Mouse (Mus musculus) midbrain, embryonic 10.5 days (tissue): ENCODE measurements at regions not wholly inside any gene's neighbourhood (a gene's known extent, or its start where the extent isn't known, plus 50 kb on each side); places are given as distances from the start of the nearest gene placed in this dataset.

Experiments used
- DNase-seq: peaks from one replicate; pipeline ENCODE4 v3.0.0-alpha.2; 2017; ENCODE audit warnings: low spot score
- H3K27ac ChIP-seq: fragments of 300-500 bp; sonication (generic); replicated peaks from 2 replicates; pipeline ENCODE4 v1.5.1; 2016; ENCODE audit warnings: mild to moderate bottlenecking
- H3K27me3 ChIP-seq: fragments of 300-500 bp; sonication (generic); 2 replicates; pipeline ENCODE4 v1.6.1; 2016; ENCODE audit warnings: low read depth, mild to moderate bottlenecking; ENCODE audit not compliant: poor library complexity, severe bottlenecking
- H3K36me3 ChIP-seq: fragments of 300-500 bp; sonication (generic); 2 replicates; pipeline ENCODE4 v1.6.1; 2016; ENCODE audit warnings: mild to moderate bottlenecking, moderate library complexity
- H3K4me1 ChIP-seq: fragments of 300-500 bp; sonication (generic); 2 replicates; pipeline ENCODE4 v1.6.1; 2016
- H3K4me3 ChIP-seq: fragments of 300-500 bp; sonication (generic); 2 replicates; pipeline ENCODE4 v1.5.1; 2016; ENCODE audit warnings: mild to moderate bottlenecking, moderate library complexity
- H3K9me3 ChIP-seq: fragments of 300-500 bp; sonication (generic); replicated peaks from 2 replicates; pipeline ENCODE4 v1.6.1; 2016; ENCODE audit warnings: mild to moderate bottlenecking
- WGBS: fragments of 180-500 bp; shearing (Covaris S2); methylation state at CpG from one replicate; pipeline ENCODE4 v1.1.7; 2016; 5-methylcytosine and 5-hydroxymethylcytosine counted together

DNA sequence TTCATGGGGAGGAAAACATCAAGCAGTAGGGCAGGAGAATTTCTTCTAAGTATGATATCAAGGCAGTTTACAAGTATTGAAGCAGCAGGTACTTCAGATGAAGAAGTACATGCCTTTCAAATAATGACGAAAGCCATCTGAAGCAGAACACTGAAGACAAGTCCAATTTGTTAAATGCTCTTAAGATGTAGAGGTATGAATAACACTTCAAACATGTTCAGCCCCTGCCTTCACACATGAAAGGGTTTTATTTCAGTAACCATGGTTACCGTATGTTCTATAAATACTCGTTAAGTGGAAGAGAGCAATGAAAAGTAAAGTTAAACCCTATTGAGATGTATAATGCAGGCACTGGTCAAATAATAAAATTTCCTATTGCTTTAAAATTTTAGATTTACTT, 101.8 kb downstream of the Mospd2 start:
- H3K27me3 ChIP-seq: peaks cover 76% of the 10 kb centered on the region
- H3K4me3 ChIP-seq: no peak overlapping the region
- no peaks in the 10 kb centered on the region for H3K9me3 ChIP-seq
- no peak for DNase-seq
- H3K36me3 ChIP-seq: no peaks in the 10 kb centered on the region
- 90% methylated on average over 3 of the region's 3 CpGs for WGBS
- H3K4me1 ChIP-seq: no peaks in the 10 kb centered on the region
- no peak overlapping the region for H3K27ac ChIP-seq

DNA sequence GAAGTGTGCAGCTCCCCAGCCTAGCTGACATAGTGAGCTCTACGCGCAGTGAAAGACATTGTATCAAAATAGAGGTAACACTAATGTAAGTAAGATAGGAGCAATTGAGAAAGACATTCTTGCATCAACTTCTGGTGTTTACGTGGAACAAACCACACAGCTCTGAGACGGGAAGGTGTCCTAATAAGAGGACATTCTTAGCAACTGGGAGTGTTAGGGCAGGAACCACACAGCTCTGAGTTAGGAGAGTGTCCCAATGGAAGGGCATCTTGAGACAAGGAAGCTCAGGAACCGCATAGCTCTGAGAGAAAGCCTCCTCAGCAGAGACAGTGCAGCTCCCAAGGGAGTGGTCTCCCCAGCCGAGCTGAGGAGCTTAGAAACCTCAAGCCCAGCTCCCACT, 139.8 kb downstream of the Mospd2 start:
- no peaks in the 10 kb centered on the region for H3K9me3 ChIP-seq
- no peaks in the 10 kb centered on the region for H3K36me3 ChIP-seq
- H3K27ac ChIP-seq: no peak overlapping the region
- 84% methylated on average over 6 of the region's 6 CpGs for WGBS
- no peak overlapping the region for H3K4me3 ChIP-seq
- no peak for DNase-seq
- H3K4me1 ChIP-seq: no peaks in the 10 kb centered on the region
- peaks cover 88% of the 10 kb centered on the region for H3K27me3 ChIP-seq

DNA sequence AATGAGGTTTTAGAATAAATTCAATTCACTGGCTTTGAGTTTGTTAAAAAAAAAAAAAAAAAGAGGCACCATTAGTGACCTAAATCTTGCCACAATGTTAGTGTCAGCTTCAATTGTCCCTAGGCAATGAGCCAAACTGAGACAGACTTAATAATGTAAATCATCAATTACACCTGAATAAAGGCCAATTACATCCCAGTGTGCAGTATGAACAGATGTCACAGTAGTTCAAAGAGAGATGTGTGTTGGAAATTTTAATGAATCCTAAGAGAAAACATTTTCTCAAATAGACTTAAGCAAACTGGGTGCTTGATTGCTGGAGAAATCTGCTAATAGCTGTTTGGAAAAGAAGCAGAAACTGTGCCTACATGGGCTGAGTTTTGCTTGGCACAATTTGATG, 159.3 kb downstream of the Mospd2 start:
- Histone ChIP-seq H3K9me3 (no peaks in the 10 kb centered on the region), H3K4me3 (no peak overlapping the region), H3K27ac (no peak overlapping the region), H3K27me3 (peaks cover 72% of the 10 kb centered on the region), H3K36me3 (no peaks in the 10 kb centered on the region), H3K4me1 (no peaks in the 10 kb centered on the region)
- no peak for DNase-seq

DNA sequence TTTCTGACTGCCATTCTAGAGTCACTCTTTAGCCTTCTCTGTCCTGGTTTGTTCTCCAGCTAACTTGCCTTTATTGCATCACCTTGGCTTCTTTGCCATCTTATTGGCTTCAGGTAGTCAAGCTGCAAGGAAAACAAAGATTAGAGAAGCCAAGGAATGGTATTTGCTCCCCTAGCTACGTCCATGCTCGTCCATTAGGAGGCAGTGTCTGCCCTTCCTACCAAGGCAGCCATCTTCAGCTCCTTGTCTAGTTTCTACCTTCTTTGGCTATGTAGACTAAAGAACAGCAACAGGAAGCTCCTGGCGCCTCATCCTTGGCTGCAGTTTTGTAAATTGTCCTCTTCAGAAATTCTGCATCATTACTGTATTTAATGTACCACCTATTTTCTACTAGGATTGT, 192.9 kb downstream of the Mospd2 start:
- Histone ChIP-seq H3K4me1 (no peaks in the 10 kb centered on the region), H3K36me3 (no peaks in the 10 kb centered on the region), H3K4me3 (no peak overlapping the region), H3K27ac (no peak overlapping the region), H3K9me3 (no peaks in the 10 kb centered on the region), H3K27me3 (peaks cover 19% of the 10 kb centered on the region; the same call in 1 of the 2 replicates)
- DNase-seq: no peak
- WGBS: 38% methylated on average over 3 of the region's 3 CpGs

DNA sequence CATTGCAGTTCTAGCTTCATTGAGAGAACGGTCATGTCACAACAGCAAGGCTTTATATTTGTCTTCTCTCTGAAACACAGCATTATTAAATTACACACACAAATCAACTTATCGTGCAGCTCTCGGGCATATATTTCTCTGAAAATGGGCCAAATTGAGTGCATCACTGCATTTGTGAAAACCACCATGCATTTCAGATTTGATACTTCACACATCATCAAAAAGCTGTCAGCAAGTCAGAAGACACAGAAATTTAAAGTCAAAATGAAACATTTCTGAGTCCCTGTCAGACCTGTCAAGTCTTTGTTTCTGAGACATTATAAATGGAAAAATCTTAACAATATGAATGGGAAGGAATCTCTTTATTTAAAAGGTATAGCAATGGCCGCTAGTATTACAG, 215.3 kb downstream of the Mospd2 start:
- no peak overlapping the region for H3K27ac ChIP-seq
- WGBS: 86% methylated on average over 4 of the region's 4 CpGs
- H3K9me3 ChIP-seq: no peaks in the 10 kb centered on the region
- H3K27me3 ChIP-seq: peaks cover 26% of the 10 kb centered on the region
- no peaks in the 10 kb centered on the region for H3K4me1 ChIP-seq
- no peak overlapping the region for H3K4me3 ChIP-seq
- no peaks in the 10 kb centered on the region for H3K36me3 ChIP-seq
- no peak for DNase-seq

DNA sequence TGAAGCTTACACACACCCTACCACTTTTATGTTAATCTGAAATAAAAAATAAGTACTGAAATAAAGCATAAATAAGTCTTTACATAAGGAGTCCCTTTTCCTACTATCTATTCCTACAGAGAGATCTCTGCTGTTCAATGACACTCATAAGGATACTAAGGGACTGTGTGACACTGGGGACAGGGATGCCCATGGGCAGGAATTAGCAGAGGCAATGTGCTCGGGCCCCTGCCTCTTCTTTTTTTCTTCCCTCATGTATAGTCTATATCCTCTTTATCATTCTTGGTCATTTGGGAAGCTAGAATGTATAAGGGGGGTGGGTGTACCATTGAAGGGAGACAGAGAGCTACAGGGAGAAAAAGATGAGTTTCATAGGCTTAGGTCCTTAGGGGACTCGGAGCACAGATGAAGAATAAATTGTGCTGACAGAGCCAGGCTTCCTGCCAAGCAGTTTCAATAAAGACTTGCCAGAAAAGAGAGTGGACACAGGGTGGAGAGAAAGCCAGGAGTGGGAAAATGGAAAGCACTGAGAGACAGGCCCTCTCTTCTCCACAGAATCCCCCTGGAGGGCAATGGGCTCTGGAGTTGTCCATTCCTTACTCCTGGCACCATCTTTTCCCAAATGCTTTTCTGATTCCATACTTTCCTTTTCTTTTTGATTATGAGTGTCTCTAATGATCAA, 216.3 kb downstream of the Mospd2 start:
- Histone ChIP-seq H3K27ac (no peak overlapping the region), H3K4me1 (no peaks in the 10 kb centered on the region), H3K27me3 (peaks cover 26% of the 10 kb centered on the region), H3K36me3 (no peaks in the 10 kb centered on the region), H3K4me3 (no peak overlapping the region), H3K9me3 (no peaks in the 10 kb centered on the region)
- 77% methylated on average over 2 of the region's 2 CpGs for WGBS
- no peak for DNase-seq

DNA sequence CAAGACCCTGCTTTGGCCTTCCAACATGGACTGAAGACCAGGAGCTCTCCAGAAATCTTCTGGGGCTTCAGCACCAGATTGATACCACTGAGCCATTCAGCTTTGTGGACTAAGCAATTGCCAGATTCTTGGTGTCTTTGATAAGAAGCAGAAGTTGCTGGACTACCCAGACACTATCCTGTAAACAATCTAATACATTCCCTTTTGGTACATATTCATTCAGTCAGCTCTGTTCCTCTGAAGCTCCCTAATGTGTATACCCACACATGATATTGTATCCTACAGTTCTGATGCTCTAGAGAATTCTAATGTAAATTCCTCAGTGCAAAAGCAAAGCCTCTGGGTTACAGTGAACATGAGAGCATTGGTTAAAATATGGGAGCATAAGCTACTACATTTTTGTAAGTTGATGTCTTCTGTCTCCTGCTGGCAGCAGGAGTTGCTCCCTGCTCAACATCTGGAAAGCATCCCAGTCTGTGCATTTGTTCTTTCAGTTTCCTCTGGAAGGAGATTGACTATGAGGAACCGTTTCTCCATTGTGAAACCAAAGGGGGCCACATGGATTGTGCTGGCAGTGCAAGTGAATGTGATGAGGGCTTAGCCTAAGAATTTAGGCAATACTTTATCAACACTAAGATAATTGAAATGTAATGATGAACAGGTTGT, 234.5 kb downstream of the Mospd2 start:
- no peak for DNase-seq
- Histone ChIP-seq H3K36me3 (no peaks in the 10 kb centered on the region), H3K4me1 (no peaks in the 10 kb centered on the region), H3K9me3 (no peaks in the 10 kb centered on the region; the same call in 1 of the 2 replicates), H3K27ac (no peak overlapping the region), H3K27me3 (peaks cover 24% of the 10 kb centered on the region), H3K4me3 (no peak overlapping the region)
- WGBS: 92% methylated on average over 1 of the region's 1 CpGs
